Mouse (Mus musculus) limb, embryonic 14.5 days (tissue): ENCODE results near the gene Mb. TPM values are rescaled to one million over a fixed set of nuclear protein-coding genes. Genes with fewer than 3 reads are reported as not detected.

Source experiments
- ATAC-seq: fragments of 200-750 bp; cut with Nextera tagmentation; 2 replicates; pipeline ENCODE4 v1.8.0; 2017; ENCODE audit warnings: low read depth, moderate number of reproducible peaks, moderate TSS enrichment; ENCODE audit not compliant: low FRiP score
- DNase-seq: peaks from one replicate; pipeline ENCODE4 v3.0.0-alpha.2; 2015; ENCODE audit warnings: low spot score
- H3K27ac ChIP-seq: fragments of 300-500 bp; sonication (generic); replicated peaks from 2 replicates; pipeline ENCODE4 v1.5.1; 2014; ENCODE audit warnings: low read depth, mild to moderate bottlenecking, low read length, moderate library complexity, mixed read lengths
- H3K27me3 ChIP-seq: fragments of 300-500 bp; sonication (generic); 2 replicates; pipeline ENCODE4 v1.6.1; 2014; ENCODE audit warnings: low read length, mixed read lengths; ENCODE audit not compliant: control insufficient read depth, insufficient read depth
- H3K36me3 ChIP-seq: fragments of 300-500 bp; sonication (generic); 2 replicates; pipeline ENCODE4 v1.6.1; 2014; ENCODE audit warnings: mild to moderate bottlenecking, low read length, moderate library complexity, mixed read lengths; ENCODE audit not compliant: control insufficient read depth, insufficient read depth
- H3K4me1 ChIP-seq: fragments of 300-500 bp; sonication (generic); 2 replicates; pipeline ENCODE4 v1.6.1; 2014; ENCODE audit warnings: antibody characterized with exemption, low read length, mixed read lengths; ENCODE audit not compliant: control insufficient read depth, insufficient read depth
- H3K4me2 ChIP-seq: fragments of 300-500 bp; sonication (generic); replicated peaks from 2 replicates; pipeline ENCODE4 v1.6.1; 2014; ENCODE audit warnings: low read depth, mild to moderate bottlenecking, low read length, moderate library complexity; ENCODE audit not compliant: severe bottlenecking
- H3K4me3 ChIP-seq: fragments of 300-500 bp; sonication (generic); replicated peaks from 2 replicates; pipeline ENCODE4 v1.5.1; 2014; ENCODE audit warnings: low read length
- H3K9ac ChIP-seq: fragments of 300-500 bp; sonication (generic); 2 replicates; pipeline ENCODE4 v1.6.1; 2014; ENCODE audit warnings: mild to moderate bottlenecking, low read depth, low read length, moderate library complexity; ENCODE audit not compliant: severe bottlenecking
- H3K9me3 ChIP-seq: fragments of 300-500 bp; sonication (generic); 2 replicates; pipeline ENCODE4 v1.6.1; 2016; ENCODE audit warnings: low read length; ENCODE audit not compliant: control insufficient read depth
- POLR2A ChIP-seq: fragments of 200-500 bp; IDR thresholded peaks from 2 replicates; pipeline ENCODE4 v1.8.0; 2012; ENCODE audit warnings: inconsistent platforms, mild to moderate bottlenecking, moderate library complexity, borderline replicate concordance; ENCODE audit not compliant: insufficient read depth, insufficient read length; ENCODE audit errors: extremely low read depth
- WGBS: fragments of 180-500 bp; shearing (Covaris S2); extraction: QIAGEN DNeasy Blood & Tissue Kit; methylation state at CpG from one replicate; pipeline ENCODE4 v1.1.7; 2014; 5-methylcytosine and 5-hydroxymethylcytosine counted together
- polyA plus RNA-seq, 2 experiments: library from polyadenylated mRNA; depleted of rRNA in 1 of 2; stranded (reverse) in 1 of 2; unstranded in 1 of 2; fragments of >200 nt; fragmentation: Nextera tagmentation in 1 of 2; extraction: Ambion mirVana in 1 of 2; gene quantifications; 2 replicates each; pipeline versions ENCODE4 v1.2.1 to v1.2.3; 2012 to 2014

Gene Mb
- polyA plus RNA-seq, 2 experiments = 10.4 to 12.0 TPM

DNA sequence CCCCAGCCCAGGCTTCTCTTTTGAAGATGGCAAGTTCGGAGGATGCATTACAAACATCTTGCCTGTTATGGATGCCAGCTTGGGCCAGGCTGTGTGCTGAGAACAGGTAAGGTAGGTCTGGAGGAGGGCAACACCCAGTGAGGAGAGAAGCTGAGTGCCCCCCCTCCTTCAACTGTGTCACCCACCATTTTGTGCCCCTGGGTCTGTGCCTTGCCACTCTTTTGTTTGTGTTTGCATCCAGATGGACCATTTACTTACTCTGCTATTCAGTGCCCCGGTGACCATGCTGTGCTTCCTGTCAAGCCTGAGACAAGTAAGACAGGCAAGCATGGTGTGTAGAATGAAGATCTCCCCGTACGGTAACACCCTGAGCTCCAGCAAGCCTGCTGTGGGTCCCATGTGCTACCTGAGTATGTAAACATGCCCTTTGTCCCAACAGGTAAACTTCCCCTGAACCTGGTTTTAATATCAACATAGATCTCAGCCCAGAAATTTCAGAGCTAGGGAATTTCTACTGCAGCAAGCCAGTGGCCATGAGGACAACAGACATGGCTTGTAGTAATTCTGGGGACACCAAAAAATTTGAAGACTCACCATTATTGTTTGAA is 22.2 kb upstream of the Mb start:
- Histone ChIP-seq H3K27ac (no peak overlapping the region), H3K4me1 (peaks cover 16% of the 10 kb centered on the region), H3K36me3 (peaks cover 27% of the 10 kb centered on the region), H3K9ac (no peak overlapping the region), H3K9me3 (no peaks in the 10 kb centered on the region), H3K4me2 (no peak overlapping the region), H3K4me3 (no peak overlapping the region), H3K27me3 (no peaks in the 10 kb centered on the region)
- no peak for DNase-seq
- 85% methylated on average over 4 of the region's 4 CpGs for WGBS
- ATAC-seq = no peak
- no peak for TF ChIP-seq POLR2A

DNA sequence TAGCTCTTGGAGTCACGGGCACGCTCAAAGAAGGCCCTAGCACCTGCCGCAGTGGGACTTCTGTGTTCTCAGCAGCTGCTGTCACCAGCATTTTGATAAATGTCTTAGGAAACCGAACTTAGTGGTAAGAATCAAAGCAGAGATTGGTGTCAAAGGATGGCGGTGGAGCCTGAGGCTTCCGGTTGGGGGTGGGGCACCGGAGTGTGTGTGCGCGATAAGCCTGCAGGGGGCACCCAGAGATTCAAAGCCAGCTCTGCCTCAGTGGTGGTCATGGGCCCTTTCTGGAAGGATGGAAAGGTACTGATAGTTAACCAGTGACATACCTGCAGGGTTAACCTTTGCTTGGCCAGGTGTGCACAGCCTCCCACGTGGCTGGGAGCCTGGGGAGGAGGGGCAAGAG is 21.0 kb upstream of the Mb start:
- Histone ChIP-seq H3K27me3 (no peaks in the 10 kb centered on the region), H3K36me3 (peaks cover 16% of the 10 kb centered on the region), H3K4me2 (0 out of 2 replicates have a peak overlapping the region, but pooled peaks have one; percentile 3), H3K4me1 (peaks cover 16% of the 10 kb centered on the region), H3K9me3 (no peaks in the 10 kb centered on the region), H3K4me3 (no peak overlapping the region), H3K9ac (no peak overlapping the region), H3K27ac (no peak overlapping the region)
- ATAC-seq (0 out of 2 replicates have a peak, but pooled peaks have one; percentile 48), DNase-seq (peak; percentile 13)
- WGBS = 16% methylated on average over 10 of the region's 10 CpGs
- no peak for TF ChIP-seq POLR2A

DNA sequence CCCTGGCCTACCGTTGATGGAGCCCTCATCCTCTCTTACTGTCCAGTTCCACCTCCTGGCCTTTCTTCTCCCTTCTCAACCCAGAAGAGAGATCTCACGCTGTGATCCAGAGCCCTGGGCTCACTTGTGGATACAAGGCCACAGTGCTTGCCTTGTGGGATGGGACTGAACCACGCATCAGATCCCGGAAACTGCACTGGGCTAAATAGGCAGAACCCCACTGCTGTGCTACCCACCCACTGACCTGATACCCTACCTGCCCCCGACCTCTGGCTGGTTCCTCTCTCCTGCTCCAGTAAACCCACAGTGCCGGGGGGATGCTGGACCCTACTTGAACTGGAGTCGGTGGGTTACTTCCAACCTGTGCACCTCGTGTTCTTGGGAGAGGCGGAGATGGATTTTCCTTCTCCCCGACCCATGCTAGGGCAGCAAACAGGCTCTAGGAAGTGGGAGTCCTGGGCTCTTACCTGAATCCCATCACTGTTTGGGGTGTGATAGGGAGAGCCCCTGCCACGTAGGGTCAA is 20.3 kb upstream of the Mb start:
- Histone ChIP-seq H3K27me3 (no peaks in the 10 kb centered on the region), H3K4me2 (no peak overlapping the region), H3K36me3 (peaks cover 11% of the 10 kb centered on the region), H3K4me3 (no peak overlapping the region), H3K27ac (no peak overlapping the region), H3K4me1 (peaks cover 16% of the 10 kb centered on the region), H3K9ac (no peak overlapping the region), H3K9me3 (no peaks in the 10 kb centered on the region)
- 86% methylated on average over 11 of the region's 11 CpGs for WGBS
- no peak for DNase-seq
- ATAC-seq = no peak
- TF ChIP-seq POLR2A = no peak

DNA sequence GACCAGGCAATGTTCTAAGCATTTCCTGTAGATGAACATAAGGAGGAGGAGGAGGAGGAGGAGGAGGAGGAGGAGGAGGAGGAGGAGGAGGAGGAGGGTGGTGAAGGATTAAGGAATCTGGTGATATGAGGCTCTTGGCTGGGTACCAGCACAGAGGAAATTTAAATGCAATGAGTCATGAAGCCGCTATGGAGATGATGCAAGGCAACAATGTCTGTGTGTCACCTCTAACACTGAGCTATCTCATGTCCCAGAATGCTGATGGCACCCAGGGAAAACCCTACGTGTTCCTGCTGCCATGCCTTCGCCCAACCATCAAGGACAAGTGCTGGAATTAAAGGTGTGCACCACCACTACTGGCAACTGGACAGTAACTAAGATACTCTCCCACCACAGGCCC is 18.5 kb upstream of the Mb start:
- Histone ChIP-seq H3K9ac (no peak overlapping the region), H3K27me3 (no peaks in the 10 kb centered on the region), H3K4me3 (no peak overlapping the region), H3K36me3 (peaks cover 2% of the 10 kb centered on the region; the same call in 1 of the 2 replicates), H3K27ac (no peak overlapping the region), H3K4me1 (peaks cover 16% of the 10 kb centered on the region), H3K9me3 (no peaks in the 10 kb centered on the region), H3K4me2 (no peak overlapping the region)
- TF ChIP-seq POLR2A = no peak
- 87% methylated on average over 3 of the region's 3 CpGs for WGBS
- ATAC-seq = no peak
- no peak for DNase-seq

DNA sequence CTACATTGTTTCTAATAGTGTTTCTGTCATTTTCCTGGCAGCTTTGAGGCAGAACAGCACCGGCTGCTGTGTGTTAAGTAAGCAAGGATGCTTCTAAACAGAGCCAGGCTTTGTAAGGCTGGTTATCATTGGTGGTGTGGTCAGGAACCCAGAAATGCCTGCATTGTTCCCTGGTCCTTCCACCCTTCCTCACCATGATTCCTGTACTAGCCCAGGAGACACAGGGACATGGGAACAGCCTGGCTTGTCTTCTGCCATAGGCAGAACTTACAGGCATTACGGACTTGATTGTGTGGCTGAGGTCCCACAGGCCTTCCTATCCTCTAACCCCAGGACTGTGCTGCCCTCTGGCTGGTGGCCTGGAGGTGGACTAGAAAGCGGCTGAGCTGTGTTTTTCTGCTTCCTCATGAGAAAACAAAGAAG is 18.0 kb upstream of the Mb start:
- Histone ChIP-seq H3K4me2 (no peak overlapping the region), H3K27ac (no peak overlapping the region), H3K4me3 (no peak overlapping the region), H3K27me3 (no peaks in the 10 kb centered on the region), H3K9ac (no peak overlapping the region), H3K36me3 (peaks cover 2% of the 10 kb centered on the region; the same call in 1 of the 2 replicates), H3K4me1 (peaks cover 16% of the 10 kb centered on the region), H3K9me3 (no peaks in the 10 kb centered on the region)
- no peak for TF ChIP-seq POLR2A
- WGBS = 69% methylated on average over 3 of the region's 3 CpGs
- DNase-seq (no peak), ATAC-seq (no peak)
